Mouse (Mus musculus) cerebellum, adult 9-10 months (tissue): ENCODE measurements around the gene Wdfy2.

ENCODE experiments used
- DNase-seq: peaks from one replicate; pipeline ENCODE4 v3.0.0; 2022

The Wdfy2 gene

DNA sequence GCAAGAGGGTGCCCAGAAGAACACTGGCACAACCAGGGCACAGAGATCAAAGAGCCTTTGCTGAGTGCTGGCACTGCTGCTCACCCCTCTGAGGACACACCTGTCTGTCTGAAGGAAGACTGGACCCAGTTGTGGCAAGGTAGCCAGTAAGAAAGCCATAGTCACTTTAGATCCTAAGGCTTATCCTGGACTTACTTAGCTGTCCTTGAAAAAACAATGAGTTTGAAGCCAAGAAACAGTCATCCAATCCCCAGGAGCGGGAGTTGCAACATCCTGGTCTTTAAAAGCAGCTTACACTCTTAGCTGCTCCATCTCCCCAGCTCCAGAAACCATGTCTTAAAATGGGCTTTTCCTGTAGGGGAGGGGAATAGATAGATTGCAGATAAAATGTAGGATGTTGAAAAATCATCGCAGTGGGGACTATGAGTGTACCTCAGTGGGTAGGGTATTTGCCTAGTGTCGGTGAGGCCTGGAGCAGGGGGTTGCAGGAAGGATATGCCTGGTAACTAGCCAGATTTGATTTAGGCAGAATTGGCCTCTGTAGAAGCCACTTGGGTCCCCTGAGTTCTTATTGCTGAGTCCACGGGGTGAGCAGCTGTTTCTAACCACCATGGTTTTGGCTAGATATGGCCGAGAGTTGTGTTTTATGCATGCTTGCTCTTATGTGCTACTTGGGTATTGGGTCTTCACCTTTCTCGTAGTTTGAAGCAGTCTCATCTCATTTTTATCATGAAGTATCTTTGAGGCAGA lies 99.3 kb downstream of the Wdfy2 start:
- DNase-seq = no peak

DNA sequence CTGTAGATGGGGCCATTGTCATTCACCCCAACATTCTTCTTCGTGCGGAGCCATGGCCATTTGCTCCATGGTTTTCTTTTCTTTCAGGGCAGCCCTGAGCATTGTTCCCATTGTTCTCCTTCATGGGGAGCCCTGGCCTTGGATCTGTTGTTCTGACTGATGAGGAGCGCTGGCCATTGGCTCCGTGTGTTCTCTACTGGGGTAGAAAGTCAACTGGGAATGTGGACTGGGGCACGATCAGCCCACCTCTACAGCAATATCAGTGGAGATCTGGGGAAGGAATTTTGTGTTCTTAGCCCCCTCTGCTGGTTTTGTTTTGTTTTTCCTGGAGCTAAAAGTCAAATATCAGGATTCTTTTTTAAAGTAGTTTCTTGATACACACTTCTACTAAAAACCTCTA lies 100.2 kb downstream of the Wdfy2 start:
- peak; percentile 55 for DNase-seq

DNA sequence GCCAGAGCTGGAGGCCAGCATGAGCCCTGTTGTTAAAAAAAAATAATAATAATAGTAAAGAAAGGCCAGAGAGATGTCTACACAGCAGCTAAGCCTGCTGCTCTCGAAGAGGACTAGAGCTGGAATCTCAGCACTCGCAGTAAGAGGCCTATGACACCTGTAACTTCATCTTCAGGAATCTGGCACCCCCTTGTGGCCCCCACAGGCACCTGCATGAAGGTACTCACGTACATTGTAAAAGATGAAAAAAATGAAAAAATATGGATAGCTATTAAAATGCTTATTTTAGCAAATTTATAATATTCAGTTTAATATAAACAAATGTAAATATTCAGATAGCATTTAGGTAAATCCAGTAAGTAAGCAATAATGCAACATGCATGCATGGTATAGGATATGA lies 102.0 kb downstream of the Wdfy2 start:
- no peak for DNase-seq

DNA sequence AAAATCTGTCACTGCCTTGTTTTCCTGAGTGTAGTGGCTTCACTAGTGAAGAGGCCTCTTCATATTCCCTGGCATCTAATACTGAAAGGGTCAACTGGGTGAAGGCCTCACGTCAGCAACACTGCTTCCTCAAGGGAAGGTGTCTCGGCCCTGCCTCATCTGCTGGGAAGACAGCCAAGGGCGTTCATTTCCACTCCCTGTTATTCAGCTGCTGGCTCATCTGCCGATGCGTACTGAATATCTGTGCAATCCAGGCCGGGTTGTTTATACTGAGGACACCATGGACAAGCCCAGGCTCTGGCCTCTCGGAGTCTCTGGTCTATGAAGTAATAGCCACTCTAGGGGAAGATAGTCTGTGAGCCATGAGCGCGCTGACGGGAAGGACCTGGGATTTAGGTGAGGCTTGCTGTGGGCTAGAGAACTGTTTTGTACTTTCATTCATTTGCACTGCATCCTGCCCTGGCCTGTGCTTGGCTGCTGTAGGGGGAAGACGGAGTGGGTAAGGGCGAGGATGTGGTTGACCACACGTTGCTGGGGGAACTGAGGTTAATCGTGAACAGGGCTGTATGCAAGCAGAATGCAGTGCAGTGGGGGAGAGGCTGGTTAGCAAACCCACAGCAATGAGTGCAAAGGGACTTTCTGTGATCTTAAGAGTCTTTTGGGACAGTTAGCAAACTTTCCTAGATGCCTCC lies 103.1 kb downstream of the Wdfy2 start:
- no peak for DNase-seq

DNA sequence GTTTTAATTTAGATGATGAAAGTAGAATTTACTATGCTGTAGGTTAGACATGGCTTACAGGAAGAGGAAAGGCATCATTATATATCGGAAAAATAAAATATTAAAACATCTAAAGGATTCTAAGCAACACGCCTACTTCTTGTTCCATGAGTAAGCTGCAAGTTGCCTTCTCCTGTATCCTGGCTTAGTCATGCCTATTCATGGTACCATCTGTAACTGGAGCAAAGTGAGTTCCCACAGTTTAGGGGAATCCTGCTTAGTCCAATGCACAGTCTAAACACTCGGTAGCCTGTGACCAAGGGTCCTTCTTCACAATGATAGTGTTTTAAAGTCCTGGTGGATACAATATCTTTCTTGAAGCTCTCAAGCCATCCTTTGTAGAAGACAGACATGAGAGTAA lies 109.3 kb downstream of the Wdfy2 start:
- DNase-seq = no peak

DNA sequence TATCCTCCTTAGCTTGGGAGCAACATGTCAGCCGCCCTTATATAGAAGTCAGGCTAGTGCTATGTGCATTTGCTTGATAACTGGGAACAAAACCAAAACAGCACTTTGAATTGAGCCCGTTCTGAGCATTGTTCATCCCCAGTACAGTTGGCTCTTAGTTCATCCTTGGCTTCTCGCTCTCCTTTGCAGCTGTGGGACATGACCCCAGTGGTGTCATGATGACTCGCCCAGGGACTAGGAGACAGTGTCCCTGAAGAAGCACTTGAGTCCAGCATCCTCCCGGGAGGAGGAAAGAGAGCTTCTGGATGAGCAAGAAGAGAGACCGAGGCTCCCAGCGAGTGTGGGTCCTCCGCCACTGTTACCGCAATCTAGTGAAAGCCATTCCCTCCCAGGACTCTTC lies 118.6 kb downstream of the Wdfy2 start:
- DNase-seq = no peak

DNA sequence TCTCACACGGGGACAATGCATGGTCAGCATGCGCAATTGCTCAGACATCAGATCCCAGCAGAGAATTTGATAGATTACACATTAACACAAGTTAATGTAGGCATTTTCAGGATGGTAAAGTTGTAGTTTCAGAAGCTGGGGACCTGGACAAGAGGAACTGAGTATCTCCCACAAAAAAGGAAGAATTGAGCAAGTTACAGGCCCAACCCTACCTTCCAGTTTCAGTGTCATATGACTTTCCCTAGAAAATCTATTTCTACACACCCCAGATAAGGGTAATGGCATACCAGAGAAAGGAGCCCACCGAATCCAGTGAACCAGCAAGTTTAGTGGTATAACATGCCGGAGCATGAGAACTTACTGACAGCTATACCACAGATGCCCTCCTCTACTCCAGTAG lies 126.2 kb downstream of the Wdfy2 start:
- DNase-seq = no peak

DNA sequence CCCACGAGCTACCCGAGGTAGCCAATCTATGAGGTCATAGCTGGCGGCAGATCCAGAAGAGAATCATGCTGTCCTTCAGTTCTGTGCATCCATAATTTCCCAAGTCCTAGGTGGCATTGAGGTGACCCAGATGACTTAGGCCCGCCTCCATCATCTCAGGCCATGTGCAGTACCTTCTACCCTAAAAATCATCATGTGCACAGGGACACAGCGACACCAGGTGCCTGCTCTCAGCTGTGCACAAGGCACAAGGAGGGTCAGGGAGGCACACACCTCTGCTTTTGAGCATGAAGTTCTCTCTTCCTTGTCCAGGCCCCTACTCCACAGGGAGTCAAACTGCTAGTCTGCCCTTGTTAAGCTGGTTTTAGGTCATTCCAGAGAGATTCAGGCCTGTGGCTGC lies 127.9 kb downstream of the Wdfy2 start:
- peak; percentile 24 for DNase-seq

DNA sequence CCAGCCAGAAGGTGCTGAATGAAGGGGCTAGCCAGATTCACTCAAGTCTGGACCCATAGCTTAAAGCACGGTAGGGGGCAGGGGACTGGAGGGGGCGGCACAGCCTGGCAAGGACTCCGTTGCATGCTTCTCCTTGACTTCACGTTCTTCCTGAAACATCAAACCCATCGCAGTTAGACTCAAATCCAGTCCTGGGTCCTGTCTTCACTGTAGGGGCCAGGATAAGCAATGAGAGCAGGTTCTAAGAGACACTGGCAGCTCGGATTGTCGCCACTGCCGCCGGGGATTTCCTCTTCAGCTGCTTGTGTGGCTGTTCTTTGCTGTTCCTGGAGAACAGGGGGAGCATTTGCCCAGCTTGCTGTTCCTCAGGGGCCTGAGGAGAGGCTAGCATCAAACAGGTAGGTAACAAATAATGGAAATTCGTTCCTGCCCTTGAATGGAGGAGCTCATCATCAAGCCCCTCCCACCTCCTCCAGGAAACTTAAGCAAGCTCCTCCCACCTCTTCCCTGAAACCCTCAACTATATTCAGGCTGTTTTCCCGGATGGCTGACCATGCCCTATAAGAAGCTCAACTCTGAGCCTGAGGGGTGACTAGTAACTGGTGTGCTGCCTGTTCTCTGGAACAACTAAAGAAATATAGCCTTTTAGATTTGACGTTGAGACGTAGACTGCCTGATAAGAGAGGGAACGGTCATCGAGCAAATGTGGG lies 128.5 kb downstream of the Wdfy2 start:
- no peak for DNase-seq

DNA sequence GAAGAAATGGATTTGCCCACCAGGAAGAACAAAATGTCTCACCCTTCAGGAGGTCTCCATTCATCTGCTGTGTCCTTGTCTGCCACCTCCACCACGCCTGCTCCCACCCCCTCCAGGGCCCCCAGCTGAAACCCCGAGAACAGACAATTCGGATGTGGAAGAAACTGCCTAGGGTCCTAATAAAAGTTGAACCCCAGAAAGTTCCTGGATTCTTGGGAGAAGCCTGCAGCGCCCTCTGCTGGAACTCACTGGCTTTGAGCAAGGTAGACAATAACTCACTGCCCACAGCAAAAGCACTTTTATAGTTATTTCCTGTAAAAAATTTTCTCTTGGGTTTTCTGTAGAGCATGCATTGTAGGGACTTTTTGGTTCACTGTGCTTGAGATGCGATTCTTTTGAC lies 137.6 kb downstream of the Wdfy2 start:
- DNase-seq = peak; percentile 60

DNA sequence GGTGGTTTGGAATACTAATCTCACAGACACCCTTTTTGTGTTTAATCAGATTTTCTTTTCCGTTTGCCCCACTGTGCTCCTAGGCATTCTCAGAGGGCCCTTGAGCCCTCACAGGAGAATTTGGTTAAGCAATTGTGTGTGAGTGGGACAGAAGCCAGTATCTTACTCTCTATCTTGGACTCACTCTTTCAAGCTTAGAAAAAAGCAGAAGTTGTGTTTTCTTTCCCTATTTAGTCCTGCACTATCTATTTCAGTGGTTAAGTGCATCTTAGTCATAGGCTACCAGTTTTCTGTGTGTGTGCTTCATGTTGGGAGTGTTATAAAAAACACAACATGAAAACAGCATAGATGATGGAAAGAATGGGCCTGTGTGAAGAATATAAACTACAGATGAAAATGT lies 142.3 kb downstream of the Wdfy2 start:
- DNase-seq = no peak

DNA sequence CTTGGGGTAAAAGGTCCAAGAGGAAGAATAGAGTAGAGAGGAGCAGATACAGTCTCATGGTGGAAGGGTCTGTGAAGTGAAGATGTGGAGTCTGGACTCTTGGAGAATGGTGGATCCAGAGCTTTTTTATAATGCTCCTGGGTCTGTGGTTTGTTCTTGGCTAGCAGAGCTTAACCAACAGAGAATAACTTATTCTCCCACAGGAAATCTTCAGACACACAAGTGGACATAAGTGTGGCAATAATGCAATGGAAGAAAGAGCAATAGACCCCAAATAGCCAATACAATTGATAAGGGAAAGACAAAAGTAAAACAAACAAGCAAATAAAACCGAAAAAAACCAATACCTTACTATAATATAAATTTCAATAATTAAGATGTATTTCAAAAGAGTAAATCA lies 146.9 kb downstream of the Wdfy2 start, which contains the start of gene Defb48:
Gene Defb48 (minus strand): TSS at position 101 of the 400 bp plus-strand sequence.
- no peak for DNase-seq

DNA sequence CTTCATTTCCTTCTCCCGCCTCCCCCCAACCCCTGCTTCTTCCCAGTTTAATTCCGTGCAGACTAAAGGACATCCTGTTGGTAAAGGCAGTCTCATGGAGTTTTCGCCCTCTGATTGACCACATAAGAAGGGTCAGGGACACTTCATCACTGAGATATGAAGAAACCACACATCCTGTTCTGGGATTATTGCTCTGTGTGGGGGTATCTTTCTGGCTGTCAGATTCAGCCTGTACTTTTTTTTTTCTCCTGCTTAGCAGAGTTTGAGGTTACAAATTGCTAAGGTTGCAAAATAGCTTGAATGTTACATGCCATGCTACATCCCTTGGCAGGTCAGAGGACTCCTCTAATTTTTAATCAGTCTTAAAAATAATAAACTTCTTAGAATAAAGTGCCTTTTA lies 153.8 kb downstream of the Wdfy2 start:
- DNase-seq = no peak

DNA sequence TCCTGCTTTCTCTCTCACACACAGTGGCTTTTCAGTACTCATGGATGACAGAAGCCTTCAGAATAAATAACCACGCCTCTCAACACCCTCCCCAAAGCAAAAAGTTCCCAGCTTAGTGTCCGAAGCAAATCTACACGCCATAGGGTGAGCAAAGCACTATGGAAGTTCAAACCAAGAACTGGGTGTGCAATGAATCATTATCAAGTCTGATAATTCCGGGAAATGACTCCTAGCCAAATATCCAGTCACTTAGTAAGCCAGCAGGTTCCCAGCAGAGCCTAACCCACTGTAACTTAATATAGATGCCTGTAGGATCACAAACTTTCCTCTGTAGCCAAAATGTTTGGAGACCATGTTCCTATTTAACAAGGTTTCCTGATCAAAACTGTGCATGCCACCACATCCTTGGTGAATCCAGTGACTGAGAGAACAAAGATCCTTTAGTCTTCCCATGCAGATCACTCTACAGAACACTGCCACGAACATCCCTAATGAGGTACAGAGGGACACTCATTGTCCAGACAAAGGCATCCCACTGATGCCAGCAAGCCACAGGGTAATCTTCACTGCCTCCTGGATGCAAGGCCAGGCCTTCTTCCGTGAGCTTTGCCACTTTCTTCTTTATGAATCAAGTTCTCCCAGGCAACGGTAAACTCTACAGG lies 154.5 kb downstream of the Wdfy2 start:
- DNase-seq = no peak

DNA sequence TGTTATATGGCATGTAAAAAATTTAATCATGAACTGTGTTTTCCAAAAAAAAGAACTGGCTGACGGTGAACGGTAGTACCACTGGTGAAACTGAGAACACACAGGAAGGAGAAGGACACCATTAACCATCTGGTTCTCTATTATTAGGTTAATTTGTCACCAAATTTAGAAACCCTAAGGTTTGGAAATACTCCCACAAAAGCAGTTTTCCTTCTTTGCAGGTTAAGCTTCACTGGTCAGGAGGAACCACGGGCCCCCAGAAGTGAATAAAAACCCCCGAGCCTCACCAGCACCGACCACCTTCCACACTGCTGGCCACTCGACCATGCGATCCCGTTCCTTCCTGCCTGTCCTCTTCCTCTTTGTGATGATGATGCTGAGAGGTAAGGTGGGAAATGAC lies 160.3 kb downstream of the Wdfy2 start, which contains the start of gene Defb47:
Gene Defb47 (plus strand): TSS at position 301 of the 400 bp plus-strand sequence.
- DNase-seq = no peak

DNA sequence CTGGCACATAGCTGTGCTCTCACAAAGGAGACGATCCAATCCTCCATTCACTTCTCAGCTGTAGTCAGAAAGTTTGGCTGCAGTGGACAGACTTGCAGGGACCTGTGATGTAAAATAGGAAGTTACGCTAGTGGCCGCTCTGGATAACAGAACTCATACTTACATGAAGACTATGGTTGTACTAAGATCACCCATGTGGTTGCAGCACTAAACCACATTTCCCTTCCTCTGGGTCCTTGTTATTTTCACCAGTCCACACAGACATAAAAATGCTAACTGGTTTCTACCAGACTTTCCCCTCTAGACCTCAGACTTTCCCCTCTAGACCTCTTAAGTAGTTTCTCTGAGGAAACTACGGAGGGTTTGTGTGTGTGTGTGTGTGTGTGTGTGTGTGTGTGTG lies 161.5 kb downstream of the Wdfy2 start:
- no peak for DNase-seq

DNA sequence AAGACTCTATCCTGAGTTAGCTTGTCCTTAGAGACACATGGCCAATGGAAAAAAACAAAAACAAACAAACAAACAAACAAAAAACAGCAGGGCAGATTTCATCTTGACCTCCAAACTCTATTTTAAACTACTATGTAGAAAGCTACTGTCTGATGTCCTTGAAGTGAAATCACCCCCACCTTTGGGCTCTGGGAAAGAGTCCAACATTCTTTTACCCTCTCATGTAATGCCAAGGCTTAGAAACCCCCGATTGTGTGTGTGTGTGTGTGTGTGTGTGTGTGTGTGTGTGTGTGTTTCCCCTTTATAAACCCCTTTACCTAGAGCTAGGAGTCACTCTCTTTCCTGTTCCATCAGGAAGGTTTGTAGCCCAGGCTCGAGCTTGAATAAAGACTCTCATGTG lies 165.1 kb downstream of the Wdfy2 start:
- no peak for DNase-seq
